Mouse (Mus musculus) myocyte (in vitro differentiated cells): Measurements from ENCODE around the gene Dlx4.

Source experiments
- CEBPB ChIP-seq: IDR thresholded peaks from 2 replicates; pipeline ENCODE4 v1.6.1; 2011; ENCODE audit warnings: mild to moderate bottlenecking, moderate library complexity; ENCODE audit not compliant: poor library complexity, insufficient read depth, severe bottlenecking
- E2F4 ChIP-seq: IDR thresholded peaks from one replicate; pipeline ENCODE4 v1.6.1; 2011; ENCODE audit warnings: mild to moderate bottlenecking, control low read depth, moderate library complexity; ENCODE audit not compliant: insufficient read depth
- MAX ChIP-seq: IDR thresholded peaks from one replicate; pipeline ENCODE4 v1.6.1; 2011; ENCODE audit warnings: low read depth, mild to moderate bottlenecking, control low read depth
- MYOD1 ChIP-seq, 3 experiments: IDR thresholded peaks; one replicate each; pipeline ENCODE4 v1.6.1; 2011; ENCODE audit warnings: control low read depth in 2 of 3, low read depth in 2 of 3, mild to moderate bottlenecking in 2 of 3, moderate library complexity in 1 of 3; ENCODE audit not compliant: insufficient read length in 2 of 3, control insufficient read depth in 1 of 3
- MYOG ChIP-seq, 3 experiments: IDR thresholded peaks; one replicate each; pipeline ENCODE4 v1.6.1; 2011; ENCODE audit warnings: control low read depth in 2 of 3, low read depth in 2 of 3, mild to moderate bottlenecking in 2 of 3; ENCODE audit not compliant: insufficient read length in 2 of 3, control insufficient read depth in 1 of 3, insufficient read depth in 1 of 3
- POLR2A ChIP-seq: IDR thresholded peaks from one replicate; pipeline ENCODE4 v1.6.1; 2011; ENCODE audit warnings: low read depth, mild to moderate bottlenecking, control low read depth, moderate library complexity; ENCODE audit not compliant: insufficient read length
- POLR2AphosphoS2 ChIP-seq: IDR thresholded peaks from one replicate; pipeline ENCODE4 v1.6.1; 2011; ENCODE audit warnings: low read depth, control low read depth; ENCODE audit not compliant: insufficient read length
- REST ChIP-seq: IDR thresholded peaks from one replicate; pipeline ENCODE4 v1.6.1; 2011; ENCODE audit warnings: mild to moderate bottlenecking, control low read depth, moderate library complexity; ENCODE audit not compliant: insufficient read depth, insufficient read length
- SRF ChIP-seq: IDR thresholded peaks from one replicate; pipeline ENCODE4 v1.6.1; 2011; ENCODE audit warnings: low read depth; ENCODE audit not compliant: control insufficient read depth, insufficient read length
- TCF12 ChIP-seq: IDR thresholded peaks from one replicate; pipeline ENCODE4 v1.6.1; 2011; ENCODE audit warnings: mild to moderate bottlenecking, control low read depth; ENCODE audit not compliant: poor library complexity, insufficient read depth, severe bottlenecking
- TCF3 ChIP-seq: IDR thresholded peaks from one replicate; pipeline ENCODE4 v1.6.1; 2011; ENCODE audit warnings: low read depth, control low read depth; ENCODE audit not compliant: insufficient read length
- USF1 ChIP-seq: IDR thresholded peaks from one replicate; pipeline ENCODE4 v1.6.1; 2011; ENCODE audit warnings: low read depth, mild to moderate bottlenecking, control low read depth, moderate library complexity

GRCm38 (mm10) chr11:95145851-95146403 is at the start of gene Dlx4:
- TF ChIP-seq MYOD1 (IDR thresholded peaks at IDR 0.05; ENCODE audit: control insufficient read depth in 1 of 3, insufficient read length in 2 of 3, low read depth in 2 of 3) (peak in 1 of 3 experiments; percentile 31), MYOG (IDR thresholded peaks at IDR 0.05; ENCODE audit: control insufficient read depth in 1 of 3, insufficient read depth in 1 of 3, insufficient read length in 2 of 3, low read depth in 2 of 3) (no peak), POLR2A (peak; percentile 56), TCF12 (no peak), CEBPB (peak; percentile 64; the same call in 1 of the 2 replicates), TCF3 (no peak), MAX (no peak), SRF (no peak), USF1 (no peak), E2F4 (no peak), REST (no peak), POLR2AphosphoS2 (no peak)
